Mouse (Mus musculus) T-cell, adult 2 months (primary cell): Measurements from ENCODE around the gene Rab7.
"Not testable (repeated sequence)": the region's sequence is repeated elsewhere in the genome, so short reads cannot be mapped to it uniquely, and the experiment has no call there.

Source experiments
- DNase-seq: peaks from one replicate; pipeline ENCODE4 v3.0.0; 2022; ENCODE audit warnings: low spot score

The Rab7 gene

DNA sequence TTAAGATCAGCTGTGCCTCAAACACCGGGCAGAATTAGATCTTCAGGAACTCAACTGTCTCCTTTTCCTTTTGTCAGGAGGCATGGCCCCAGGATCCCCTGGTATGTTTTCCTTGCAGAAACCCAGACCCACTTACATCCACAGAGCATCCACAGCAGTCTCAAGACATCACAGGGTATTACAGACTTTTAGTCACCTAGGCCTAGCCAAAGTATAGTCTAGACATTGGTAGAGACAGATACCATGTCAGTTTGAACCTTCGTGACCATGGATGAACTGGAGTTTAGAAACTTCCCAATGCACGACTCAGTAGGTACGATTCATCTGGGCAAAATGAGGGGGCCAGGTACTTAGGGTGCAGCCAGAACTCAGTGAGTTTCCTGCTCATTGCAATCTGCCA lies 46.7 kb downstream of the Rab7 start:
- no peak for DNase-seq

DNA sequence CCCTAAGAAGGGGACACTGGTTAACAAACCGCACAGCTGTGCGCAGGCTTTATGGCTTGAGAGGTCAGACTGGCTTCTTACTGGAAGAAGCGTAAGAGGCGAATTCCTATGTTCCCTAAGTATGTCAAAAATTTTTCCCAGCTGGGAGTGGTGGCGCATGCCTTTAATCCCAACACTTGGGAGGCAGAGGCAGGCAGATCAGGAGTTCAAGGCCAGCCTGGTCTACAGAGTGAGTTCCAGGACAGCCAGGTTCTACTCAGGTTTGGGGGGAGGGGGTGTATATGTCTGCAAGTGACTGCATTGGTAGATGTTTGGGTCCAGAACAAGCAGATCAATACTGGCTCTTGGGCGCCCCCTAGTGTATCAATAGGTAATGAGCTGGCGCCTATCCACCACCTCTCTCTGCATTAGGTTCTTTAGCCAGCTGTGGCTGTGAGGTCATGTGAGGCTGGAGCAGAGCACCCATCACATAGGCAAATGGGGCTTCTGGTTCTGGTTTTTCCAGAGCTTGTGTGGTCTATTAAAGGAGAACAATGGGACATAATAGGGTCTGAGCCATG lies 47.3 kb downstream of the Rab7 start:
- peak; percentile 59 for DNase-seq

DNA sequence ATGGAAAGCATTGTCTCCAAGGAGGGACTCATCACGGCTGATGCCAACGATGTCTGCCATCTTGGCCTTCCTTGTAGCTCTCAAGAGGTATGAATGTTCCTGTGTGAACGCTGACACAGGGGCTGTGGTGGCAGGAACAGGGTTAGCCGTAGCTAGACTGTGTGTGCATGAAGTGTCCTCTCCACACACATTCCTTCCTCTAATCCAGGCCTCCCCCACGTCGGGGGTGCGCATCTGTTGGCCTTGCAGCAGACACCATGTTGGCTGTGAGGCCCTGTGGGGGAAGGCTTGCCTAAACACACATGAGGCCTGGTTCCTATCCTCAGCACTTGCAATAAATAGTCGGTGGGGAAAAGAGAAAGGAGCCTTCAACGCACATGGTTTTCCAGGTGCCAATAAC lies 48.5 kb downstream of the Rab7 start:
- DNase-seq = no peak

DNA sequence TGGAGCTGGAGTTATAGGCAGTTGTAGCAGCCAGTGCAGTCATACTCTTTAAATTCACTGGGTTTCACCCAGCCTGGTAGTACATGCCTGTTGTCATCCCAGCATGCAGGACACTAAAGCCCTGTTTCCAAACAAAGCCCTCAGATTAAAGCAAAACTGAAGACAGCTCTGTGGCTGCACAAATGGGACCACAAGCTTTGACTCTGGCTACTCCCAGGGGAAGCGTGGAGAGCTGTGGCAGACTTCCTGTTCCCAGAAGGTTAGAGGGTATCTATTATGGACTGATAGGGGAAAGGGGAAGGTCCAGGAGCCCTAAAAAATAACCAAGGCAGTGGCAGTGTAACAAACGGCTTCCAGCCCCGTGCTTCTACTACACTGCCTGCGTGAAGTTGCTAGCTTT lies 49.6 kb downstream of the Rab7 start:
- DNase-seq = no peak

DNA sequence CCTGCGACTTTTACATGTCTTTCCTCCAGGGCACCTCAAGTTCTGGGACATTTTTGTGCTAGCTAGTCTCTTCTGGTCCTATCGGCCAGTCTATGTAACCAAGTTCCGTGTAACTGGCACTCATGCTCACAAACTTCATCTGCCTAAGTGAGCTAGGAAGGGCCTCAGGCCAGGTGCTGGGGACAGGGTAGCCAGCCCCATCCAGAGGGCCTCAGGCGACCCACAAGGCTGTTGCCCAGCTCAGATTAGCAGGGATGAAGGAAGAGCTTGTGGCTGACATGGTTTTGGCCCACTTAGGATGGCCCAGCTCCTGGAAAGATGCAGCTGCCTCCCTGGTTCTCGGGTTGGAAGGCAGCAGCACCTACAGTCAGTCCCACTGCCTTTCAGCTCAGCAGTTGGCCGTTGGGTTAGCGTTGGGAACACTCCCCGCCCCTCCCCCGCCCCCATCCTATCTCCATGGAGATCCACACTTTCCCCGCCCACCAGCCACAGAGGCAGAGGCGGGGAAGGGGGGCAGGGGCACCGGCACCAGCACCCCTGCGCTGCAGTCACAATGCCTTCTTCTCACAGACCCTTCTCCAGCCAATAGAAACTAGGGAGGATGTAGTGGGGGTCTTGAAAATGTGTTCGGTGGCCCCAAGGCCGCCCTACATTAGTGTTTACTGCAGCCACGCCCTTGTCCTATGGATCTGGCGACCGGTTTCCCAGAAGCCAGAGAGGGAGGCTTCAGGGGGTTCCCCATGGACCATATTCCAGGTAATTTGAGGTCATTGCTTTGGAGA lies 51.1 kb downstream of the Rab7 start:
- DNase-seq = no peak

DNA sequence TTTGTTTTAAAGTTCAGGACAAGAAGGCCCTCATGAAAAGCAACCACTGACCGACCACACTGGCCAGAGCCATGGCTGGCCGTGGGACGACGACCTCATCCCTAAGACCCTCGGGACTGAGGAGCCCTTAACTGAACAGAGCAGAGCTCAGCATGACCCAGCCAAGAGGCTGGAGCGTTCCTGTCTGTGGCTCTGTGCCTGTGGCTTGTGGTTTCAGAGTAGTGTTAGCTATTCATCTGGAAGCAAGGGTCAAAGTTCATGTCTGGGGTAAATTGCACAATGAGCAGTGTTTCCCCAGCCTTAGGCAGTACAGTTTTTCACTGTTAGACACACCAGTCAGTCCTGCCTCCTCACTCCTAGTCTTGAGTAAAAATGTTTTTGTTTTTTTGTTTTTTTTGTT lies 52.3 kb downstream of the Rab7 start:
- no peak for DNase-seq

DNA sequence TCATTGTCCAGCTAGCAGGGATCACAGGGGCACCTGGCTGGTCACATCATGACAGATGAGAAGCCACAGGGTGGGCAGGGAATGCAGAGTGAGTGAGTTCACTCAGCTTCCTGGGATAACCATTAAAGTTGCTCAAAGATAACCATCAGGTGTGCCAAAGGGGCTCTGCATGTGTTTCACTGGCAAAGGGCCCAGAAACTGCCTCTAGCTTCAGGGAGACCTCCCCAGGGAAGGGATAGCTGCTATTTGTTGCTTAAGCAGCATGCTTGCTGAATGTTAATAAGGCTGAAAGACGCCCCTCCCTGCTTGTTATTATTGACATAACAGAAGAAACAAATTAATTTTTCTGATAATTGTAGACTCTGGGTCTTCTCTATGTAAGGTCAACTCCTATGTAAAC lies 53.2 kb downstream of the Rab7 start:
- DNase-seq = no peak

DNA sequence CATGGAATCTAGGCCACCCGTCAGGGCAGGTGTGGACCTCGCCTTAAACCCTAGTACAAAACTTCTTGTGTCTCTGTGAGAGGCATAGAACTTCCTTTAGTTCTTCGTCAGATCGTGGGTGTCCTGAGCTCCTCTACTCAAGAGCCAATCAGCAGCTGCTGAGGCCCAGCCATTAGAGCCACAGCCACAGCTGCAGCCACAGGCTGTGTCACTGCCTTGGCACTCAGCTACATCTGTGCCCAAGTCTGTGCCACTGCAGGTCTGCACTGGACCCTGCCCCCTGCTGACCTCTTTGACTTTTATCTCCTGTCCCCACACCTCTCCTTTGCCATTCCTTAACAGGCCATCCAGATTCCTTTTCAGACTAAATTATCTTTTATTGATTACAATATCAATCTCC lies 53.9 kb downstream of the Rab7 start:
- no peak for DNase-seq

DNA sequence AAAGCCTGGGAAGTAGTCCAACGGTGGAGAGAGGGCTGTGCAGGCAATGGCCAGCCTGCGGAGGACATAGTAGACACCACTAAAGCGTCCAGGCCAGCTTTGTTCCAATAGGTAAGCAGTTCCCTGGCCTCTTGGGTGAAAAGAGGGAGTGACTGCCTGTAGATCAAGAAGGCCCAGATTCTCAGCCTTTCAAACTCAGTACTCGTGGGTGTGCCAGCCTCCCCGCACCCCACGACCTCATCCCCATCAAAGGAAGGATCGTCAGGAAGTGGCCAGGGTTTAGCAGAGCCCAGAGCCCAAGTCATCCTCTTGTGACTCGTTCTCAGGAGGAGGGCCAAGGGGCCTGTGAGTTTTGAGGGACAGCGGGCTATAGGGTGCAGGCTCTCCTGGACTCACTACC lies 62.6 kb downstream of the Rab7 start:
- no peak for DNase-seq

DNA sequence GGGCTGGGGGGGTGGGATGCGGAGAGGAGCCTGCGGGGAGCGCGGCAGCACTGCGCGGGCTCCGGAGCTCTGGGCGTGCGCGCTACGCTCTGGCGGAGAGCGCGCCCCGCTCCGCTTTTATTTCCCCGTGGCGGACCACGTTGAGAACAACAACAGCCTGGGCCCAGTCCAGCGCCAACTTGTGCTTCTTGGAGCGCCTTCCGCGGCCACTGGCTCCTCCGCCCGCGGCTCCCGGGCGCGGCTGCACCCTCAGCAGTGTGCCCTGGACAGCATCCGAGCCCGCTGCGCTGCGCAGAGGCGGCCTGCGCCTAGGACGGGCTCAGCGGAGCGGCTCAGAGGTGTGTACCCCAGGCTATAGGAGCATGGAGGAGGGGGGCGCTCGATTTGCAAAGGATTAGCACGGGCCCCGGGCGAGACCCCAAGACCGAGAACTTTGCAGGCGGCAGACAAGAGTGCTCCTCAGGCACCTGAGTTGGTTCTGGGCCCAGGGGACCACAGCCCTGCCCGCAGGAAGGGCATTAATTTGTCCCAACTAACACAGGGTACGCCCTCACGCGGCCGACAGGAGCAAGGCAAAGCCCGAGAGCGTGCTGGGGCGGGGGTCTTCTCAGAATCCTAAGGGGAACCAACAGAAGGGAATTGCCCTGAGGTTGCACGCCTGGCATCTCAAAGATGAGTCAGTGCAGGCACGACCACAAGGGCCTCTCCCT lies 63.4 kb downstream of the Rab7 start, which contains the start of gene H1fx:
Gene H1fx, minus strand, starts transcription at position 91 of the 710 bp plus-strand sequence.
- DNase-seq = no peak

DNA sequence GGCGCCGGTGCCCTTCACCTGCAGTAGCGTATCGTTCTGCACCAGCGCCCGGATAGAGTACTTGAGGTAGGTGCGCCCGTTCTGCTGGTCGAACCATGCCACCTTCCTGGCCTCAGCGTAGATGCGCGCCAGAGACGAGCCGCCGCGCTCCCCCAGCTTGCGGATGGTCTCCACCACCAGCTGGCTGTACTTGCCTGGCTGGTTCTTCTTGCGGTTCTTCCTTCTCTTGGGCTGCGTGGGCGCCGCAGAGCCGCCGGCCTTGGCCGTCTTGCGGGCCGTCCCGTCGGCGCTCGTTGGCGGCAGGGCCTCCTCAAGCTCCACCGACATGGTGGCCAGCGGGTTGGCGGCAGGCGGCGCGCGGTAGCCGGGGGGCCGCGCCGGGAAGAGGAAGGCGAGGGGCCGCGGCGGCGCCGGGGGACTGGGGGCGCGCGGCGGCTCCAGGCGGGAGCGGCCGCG lies 64.0 kb downstream of the Rab7 start:
- DNase-seq = no peak

DNA sequence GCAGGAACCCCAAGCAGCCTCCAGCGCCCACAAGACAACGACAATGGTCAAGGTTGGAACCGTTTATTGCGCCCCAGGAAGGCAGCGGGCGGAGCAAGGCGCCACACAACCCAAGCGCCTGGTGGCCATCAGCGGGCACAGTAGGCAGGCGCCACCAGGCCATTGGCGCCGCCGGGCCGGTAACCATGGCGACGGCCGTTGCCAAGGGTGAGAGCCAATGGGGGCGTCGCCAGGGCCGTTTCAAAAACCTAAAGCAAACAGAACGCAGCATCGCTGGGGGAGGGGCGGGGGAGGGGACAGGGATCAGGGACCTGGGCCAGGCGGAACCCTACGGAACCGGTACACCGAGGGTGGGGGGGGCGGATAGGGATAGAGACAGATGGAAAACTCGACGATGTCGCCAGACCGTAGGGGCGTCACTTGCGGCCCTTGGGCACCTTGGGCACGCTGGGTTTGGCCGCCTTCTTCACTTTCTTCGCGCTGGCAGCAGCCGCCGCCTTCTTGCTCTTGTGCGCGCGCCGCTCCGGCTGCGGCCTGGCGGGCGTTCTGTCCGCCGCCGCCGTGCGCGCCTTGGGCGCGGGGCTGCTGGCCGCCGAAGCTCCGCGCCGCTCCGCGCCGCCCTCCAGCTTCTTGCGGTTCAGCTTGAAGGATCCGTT lies 64.6 kb downstream of the Rab7 start:
- DNase-seq = no peak

DNA sequence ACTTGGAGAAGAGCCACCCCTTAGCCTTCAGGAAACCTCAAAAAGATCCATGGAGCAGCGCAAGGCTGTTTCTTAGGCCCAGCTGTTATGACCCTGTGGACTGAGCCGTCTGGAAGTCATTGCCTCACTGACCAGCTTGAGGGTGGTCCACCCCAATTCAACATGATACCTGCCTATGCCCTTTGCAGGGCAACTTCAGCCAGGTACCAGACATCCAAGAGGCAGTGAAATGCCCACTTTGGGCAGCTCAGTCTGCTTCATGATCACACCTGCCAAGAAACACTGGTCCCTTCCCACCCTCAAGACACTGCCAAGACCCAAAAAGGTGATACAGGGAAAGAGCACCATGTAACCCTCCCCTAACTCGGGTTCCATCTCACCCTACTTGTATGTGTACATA lies 65.3 kb downstream of the Rab7 start:
- DNase-seq = no peak

DNA sequence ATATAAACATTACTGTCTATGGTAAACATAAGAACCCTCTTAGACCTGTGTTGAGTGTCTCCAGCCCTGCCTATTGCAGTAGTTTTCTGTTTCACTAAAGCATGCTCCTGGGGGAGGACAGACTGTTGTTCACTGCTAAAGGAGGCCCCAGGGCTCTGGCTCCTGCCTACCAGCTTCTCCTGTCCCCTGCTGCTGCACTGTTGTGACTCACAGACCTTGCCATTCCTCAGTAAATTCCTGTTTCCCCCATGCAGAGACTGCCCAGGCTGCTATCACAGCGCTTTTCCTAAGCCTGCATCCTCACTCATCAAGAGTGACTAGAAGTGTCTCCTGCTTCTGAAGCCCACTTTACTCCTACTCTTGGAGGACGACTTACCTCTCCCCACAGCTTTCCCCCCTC lies 75.0 kb downstream of the Rab7 start:
- DNase-seq = no peak

DNA sequence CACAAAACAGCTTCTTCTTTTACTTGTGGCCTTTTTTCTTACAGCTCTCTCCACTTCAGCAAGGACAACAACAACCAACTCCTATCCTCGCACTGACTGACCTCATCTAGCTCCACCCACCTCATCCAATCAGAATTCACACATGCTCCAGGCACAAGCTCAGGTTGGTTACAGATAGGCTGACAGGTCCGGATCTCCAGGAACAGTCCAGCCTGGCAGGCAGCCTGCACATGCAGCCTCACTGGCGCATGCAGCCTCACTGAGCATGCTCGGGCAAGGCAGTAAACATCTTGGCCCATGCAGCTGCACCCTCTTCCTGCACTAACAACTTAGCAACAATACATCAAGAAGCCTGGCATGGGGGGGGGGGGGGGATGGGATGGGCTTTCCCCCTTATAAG lies 82.6 kb downstream of the Rab7 start:
- not testable (repeated sequence) for DNase-seq
